Mouse (Mus musculus): Measurements from ENCODE around the gene Espn.

Espn gene

GRCm38 (mm10) chr4:152070494-152071396 is 81.4 kb downstream of the Espn start:
- DNase-seq (ENCODE audit: low read depth), result no peak
